Mouse (Mus musculus): ENCODE measurements around the gene Vps53. TPM values are rescaled to one million over a fixed set of nuclear protein-coding genes. Genes with fewer than 3 reads are reported as not detected.
"Not testable (repeated sequence)": the region's sequence is repeated elsewhere in the genome, so short reads cannot be mapped to it uniquely, and the experiment has no call there.

The Vps53 gene
- total RNA-seq, 2 experiments from 2014 or later = 20.8 to 23.6 TPM

GRCm38 (mm10) chr11:76020916-76021315, 158.5 kb downstream of the Vps53 start:
- DNase-seq (ENCODE audit: low spot score) = no peak

GRCm38 (mm10) chr11:76019879-76020278, 159.6 kb downstream of the Vps53 start:
- no peak for DNase-seq (ENCODE audit: low spot score)

DNA sequence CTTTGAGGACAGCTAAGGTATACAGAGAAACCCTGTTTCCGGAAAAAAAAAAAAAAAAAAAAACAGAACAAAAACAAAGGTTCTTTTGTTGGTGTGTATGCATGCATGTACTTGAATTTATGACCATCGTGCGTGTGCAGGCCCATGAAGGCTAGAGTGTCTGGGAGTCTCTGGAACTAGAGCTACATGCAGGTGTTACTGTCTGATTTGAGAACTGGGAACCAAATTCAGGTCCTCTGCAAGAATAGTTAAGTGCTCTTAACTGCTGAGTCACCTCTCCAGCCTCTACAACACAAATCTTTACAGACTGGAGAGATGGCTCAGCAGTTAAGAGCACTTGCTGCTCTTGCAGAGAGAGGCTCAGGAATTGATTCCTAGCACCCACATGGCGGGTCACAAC, 163.6 kb downstream of the Vps53 start:
- no peak for DNase-seq (ENCODE audit: low spot score)

DNA sequence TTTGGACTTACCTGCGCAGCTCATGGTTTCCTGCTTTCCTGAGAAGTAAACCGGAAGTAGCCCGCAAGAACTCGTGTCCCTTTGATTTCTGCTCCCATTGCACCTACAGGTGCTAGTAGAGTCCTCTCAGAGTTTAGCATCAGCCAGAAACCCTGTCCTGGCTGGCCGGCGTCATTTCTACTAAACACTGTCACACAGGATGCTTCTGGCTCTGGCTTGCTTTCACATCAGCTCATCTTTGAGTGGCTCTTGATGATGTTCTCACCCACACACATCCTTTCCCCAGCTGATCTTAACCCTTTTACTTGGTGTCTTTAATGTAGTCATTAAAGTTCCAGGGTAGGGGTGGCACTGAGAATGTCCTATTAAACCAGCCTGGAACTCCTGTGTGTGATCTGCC, 164.2 kb downstream of the Vps53 start:
- no peak for DNase-seq (ENCODE audit: low spot score)

DNA sequence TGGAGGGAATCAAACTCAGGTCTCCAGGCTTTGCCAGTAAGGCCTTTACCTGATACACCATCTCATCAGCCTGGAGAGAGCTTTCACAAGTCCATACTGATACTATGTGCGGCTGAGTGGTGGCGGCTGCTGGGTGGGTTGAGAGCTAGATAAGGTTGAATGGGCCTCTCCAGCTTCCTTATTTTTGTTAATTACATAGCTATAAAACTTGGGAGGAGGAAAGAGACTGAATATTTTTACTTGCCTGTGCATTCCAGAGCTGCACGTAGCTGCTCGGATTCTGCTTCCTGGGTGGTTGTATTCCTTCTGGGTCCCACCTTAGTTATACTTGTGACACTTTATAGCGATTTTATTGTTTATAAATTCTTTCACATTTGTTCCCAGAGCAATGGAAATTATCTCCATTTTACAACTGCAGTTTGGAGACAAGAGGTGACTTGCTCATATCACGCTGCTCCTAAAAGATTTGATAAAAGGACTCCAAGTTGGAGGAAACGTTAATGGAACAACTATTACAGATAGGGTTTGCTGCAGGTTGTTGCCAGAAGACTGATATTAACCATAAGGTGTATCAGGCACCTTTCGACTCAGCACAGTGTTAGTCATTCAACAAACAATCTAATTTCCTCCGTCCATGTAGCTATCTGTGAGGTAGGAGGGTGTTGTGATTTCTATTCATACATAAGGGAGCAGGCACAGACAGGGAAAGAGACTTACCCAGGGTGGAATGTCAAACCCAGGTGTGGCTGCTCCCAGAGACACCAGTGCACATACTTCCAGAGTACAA, 168.4 kb downstream of the Vps53 start:
- DNase-seq (ENCODE audit: low spot score) = no peak

GRCm38 (mm10) chr11:76009101-76009500, 170.3 kb downstream of the Vps53 start:
- DNase-seq (ENCODE audit: low spot score) = no peak

DNA sequence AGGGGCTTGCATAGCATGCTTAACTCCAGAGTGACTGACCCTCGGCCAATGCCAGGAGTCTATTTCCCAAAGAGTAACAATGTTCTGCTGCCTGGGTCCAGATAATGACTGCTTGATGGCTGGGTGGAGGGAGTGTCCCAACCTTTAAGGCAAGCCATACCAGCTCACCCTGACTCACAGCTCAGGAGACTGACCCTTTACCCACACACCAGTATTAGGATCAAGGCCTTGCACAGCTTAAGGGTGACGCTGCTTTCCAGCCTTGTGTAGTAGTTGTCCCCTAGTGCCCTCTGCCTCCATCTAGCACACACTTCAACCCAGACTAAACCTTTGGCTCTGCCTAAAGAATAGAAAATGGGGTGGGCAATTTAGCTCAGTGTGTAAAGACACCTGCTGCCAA, 171.3 kb downstream of the Vps53 start:
- no peak for DNase-seq (ENCODE audit: low spot score)

DNA sequence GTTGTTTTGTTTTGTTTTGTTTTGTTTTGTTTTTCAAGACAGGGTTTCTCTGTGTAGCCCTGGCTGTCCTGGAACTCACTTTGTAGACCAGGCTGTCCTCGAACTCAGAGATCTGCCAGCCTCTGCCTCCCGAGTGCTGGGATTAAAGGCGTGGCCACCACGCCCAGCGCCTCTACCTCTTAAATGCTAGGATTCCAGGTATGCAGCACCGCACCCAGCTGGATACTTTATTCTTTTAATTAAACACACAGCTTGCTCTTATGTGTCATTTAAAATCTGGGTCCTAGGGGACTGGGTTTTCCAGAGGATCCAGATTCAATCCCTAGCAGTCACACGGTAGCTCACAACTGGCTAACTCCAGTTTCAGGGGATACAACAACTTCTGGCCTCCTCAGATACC, 175.2 kb downstream of the Vps53 start:
- not testable (repeated sequence) for DNase-seq (ENCODE audit: low spot score)

- no peak for DNase-seq (ENCODE audit: low spot score)
These were observed 178.1 kb downstream of the Vps53 start for GRCm38 (mm10) chr11:76001237-76001878.

- DNase-seq (ENCODE audit: low spot score) = no peak
These were observed 178.7 kb downstream of the Vps53 start for GRCm38 (mm10) chr11:76000701-76001100.

DNA sequence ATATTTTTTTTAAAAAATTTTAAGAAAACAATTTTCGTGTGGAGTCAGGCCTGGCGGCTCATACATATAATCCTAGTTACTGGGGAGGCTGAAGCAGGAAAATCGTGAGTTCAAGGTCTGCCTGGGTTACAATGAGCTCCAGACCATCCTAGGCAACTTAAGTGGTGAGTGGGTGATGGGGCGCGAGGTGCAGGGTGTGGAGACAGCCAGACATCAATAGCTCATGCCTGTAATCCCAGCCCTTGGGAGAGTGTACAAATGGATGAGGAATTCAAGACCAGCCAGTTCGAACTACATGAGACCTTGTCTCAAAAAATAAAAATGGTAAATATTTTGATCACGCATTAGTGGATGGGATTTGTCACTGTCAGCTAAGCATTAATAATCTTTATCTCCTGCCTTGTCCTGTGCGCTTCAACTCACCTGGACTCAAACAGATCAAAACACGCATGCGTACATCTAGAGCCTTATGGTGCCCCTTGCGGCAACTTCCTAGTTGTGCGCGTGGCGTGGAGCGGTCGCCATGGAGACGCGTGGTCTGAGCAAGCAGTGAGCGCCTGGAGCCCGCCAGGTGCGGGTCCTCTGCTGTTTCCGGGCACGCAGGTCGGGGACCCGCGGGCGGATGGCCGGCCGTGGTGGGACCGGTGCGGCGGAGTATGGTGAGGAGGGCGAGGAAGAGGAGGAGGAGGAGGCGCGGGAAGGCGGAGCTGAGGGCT, 179.8 kb downstream of the Vps53 start, which contains the start of gene 1700016K19Rik:
1700016K19Rik (plus strand) TSS at position 473 of the 716 bp plus-strand sequence.
- peak; percentile 61 for DNase-seq (ENCODE audit: low spot score)

Other genes with a start within 250 kb of the Vps53 start
- 10 to 100 TPM; 14.2 to 14.9 TPM for gene Rph3al, start 241.2 kb downstream of the Vps53 start, total RNA-seq (2021)
- gene 1700016K19Rik, start 179.7 kb downstream of the Vps53 start, total RNA-seq (2021) = not detected
- gene Rflnb, start 151.9 kb downstream of the Vps53 start, total RNA-seq (2021) = 10 to 100 TPM; 10.9 to 16.1 TPM
- gene Fam57a, start within 50 bp of the Vps53 start, total RNA-seq (2021) = 1 to 10 TPM; 1.4 to 2.0 TPM
- gene Dbil5, start 38.0 kb upstream of the Vps53 start, total RNA-seq (2021) = not detected
- gene Gemin4, start 38.0 kb upstream of the Vps53 start, total RNA-seq (2021) = 1 to 10 TPM; 1.4 to 3.3 TPM
- 10 to 100 TPM; 11.1 to 16.6 TPM for gene Mrm3, start 64.1 kb upstream of the Vps53 start, total RNA-seq (2021)
- 10 to 100 TPM; 25.5 to 27.8 TPM for gene Glod4, start 64.1 kb upstream of the Vps53 start, total RNA-seq (2021)
- 10 to 100 TPM; 37.4 to 48.7 TPM for gene Nxn, start 219.5 kb upstream of the Vps53 start, total RNA-seq (2021)
- 10 to 100 TPM; 32.5 to 41.9 TPM for gene Timm22, start 227.3 kb upstream of the Vps53 start, total RNA-seq (2021)

All from gastrocnemius, adult 18-20 months (tissue).